In the genomic region with DNA sequence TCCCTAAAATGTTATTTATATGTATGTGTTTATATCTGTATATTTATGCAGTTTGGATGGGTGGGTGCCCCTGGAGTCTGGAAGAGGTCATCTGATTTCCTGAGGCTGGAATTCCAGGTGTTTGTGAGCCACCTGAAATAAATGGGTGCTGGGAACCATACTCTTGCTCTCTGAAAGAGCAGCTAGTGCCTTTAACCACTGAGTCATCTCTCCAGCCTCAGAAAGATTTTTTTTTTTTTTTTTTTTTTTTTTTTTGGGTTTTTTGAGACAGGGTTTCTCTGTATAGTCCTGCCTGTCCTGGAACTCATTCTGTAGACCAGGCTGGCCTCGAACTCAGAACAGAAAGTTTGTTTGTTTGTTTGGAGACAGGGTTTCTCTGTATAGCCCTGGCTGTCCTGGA, we compare ENCODE assay signal across 13 mouse cellular contexts. TPM values are rescaled to one million over a fixed set of nuclear protein-coding genes. Genes with fewer than 3 reads are reported as not detected.
DNase-seq lines count a peak whose midpoint lies in the region; ATAC-seq and TF ChIP-seq lines count a peak whose summit lies in the region.
"Had no signal": no experiment of that assay in that cellular context is flagged by ENCODE, and none has a peak within 500 bp of the region (broad histone marks: within the 10 kb centered on the region; RNA-seq: fewer than 3 reads in every experiment).

No protein-coding gene starts in this region.

- no peak for ATAC-seq in midbrain, embryonic 16.5 days
- ATAC-seq in limb, embryonic 12.5 days (ENCODE audit: insufficient number of reproducible peaks, insufficient read depth, low FRiP score, low TSS enrichment, low read depth) = no peak
- ATAC-seq in neural tube, embryonic 15.5 days (ENCODE audit: low FRiP score) = no peak

- no peak overlapping the region for H3K9ac ChIP-seq in midbrain, embryonic 16.5 days (ENCODE audit: low read depth, low read length)
- no peak overlapping the region for H3K9ac ChIP-seq in limb, embryonic 12.5 days (replicated peaks)
- no peak overlapping the region for H3K9ac ChIP-seq in neural tube, embryonic 15.5 days (replicated peaks)

- peak overlapping the region; percentile 18; the same call in 1 of the 2 replicates for H3K4me3 ChIP-seq in midbrain, embryonic 10.5 days
- no peak overlapping the region for H3K4me3 ChIP-seq in midbrain, embryonic 16.5 days (ENCODE audit: low read depth, low read length)
- no peak overlapping the region for H3K4me3 ChIP-seq in limb, embryonic 12.5 days (replicated peaks)
- no peak overlapping the region for H3K4me3 ChIP-seq in neural tube, embryonic 15.5 days (replicated peaks)
- H3K4me3 ChIP-seq in layer of hippocampus, adult 2 months = no peak overlapping the region; the same call in 1 of the 2 replicates

- TF ChIP-seq CTCF in layer of hippocampus, adult 2 months (conservative IDR thresholded peaks at IDR 0.05) = no peak

- WGBS in midbrain, embryonic 10.5 days = 97% methylated on average over 1 of the region's 1 CpGs
- 92% methylated on average over 1 of the region's 1 CpGs for WGBS in midbrain, embryonic 16.5 days
- WGBS in limb, embryonic 12.5 days = 92% methylated on average over 1 of the region's 1 CpGs
- WGBS in neural tube, embryonic 15.5 days = 97% methylated on average over 1 of the region's 1 CpGs

- H3K36me3 ChIP-seq in midbrain, embryonic 10.5 days = peaks cover 86% of the 10 kb centered on the region
- H3K36me3 ChIP-seq in midbrain, embryonic 16.5 days (ENCODE audit: control insufficient read depth, insufficient read depth, low read length) = peaks cover 28% of the 10 kb centered on the region
- peaks cover 83% of the 10 kb centered on the region for H3K36me3 ChIP-seq in limb, embryonic 12.5 days
- H3K36me3 ChIP-seq in neural tube, embryonic 15.5 days = peaks cover 38% of the 10 kb centered on the region

- H3K9me3 ChIP-seq in midbrain, embryonic 10.5 days (replicated peaks) = no peaks in the 10 kb centered on the region; the same call in 1 of the 2 replicates
- H3K9me3 ChIP-seq in midbrain, embryonic 16.5 days (replicated peaks; ENCODE audit: control insufficient read depth, low read length, poor library complexity, severe bottlenecking) = no peaks in the 10 kb centered on the region
- no peaks in the 10 kb centered on the region; the same call in 1 of the 2 replicates for H3K9me3 ChIP-seq in limb, embryonic 12.5 days
- H3K9me3 ChIP-seq in neural tube, embryonic 15.5 days (replicated peaks) = no peaks in the 10 kb centered on the region

- no peaks in the 10 kb centered on the region for H3K27me3 ChIP-seq in midbrain, embryonic 10.5 days (ENCODE audit: low read depth, poor library complexity, severe bottlenecking)
- no peaks in the 10 kb centered on the region for H3K27me3 ChIP-seq in midbrain, embryonic 16.5 days (ENCODE audit: control insufficient read depth, insufficient read depth, low read depth, low read length)
- no peaks in the 10 kb centered on the region for H3K27me3 ChIP-seq in limb, embryonic 12.5 days
- no peaks in the 10 kb centered on the region for H3K27me3 ChIP-seq in neural tube, embryonic 15.5 days (replicated peaks)

- peaks cover 46% of the 10 kb centered on the region for H3K4me1 ChIP-seq in midbrain, embryonic 10.5 days
- peaks cover 47% of the 10 kb centered on the region for H3K4me1 ChIP-seq in midbrain, embryonic 16.5 days (ENCODE audit: control insufficient read depth, insufficient read depth, low read length)
- H3K4me1 ChIP-seq in limb, embryonic 12.5 days (replicated peaks) = peaks cover 41% of the 10 kb centered on the region
- peaks cover 56% of the 10 kb centered on the region for H3K4me1 ChIP-seq in neural tube, embryonic 15.5 days

- no peak overlapping the region for H3K27ac ChIP-seq in midbrain, embryonic 10.5 days (replicated peaks)
- H3K27ac ChIP-seq in midbrain, embryonic 16.5 days (ENCODE audit: low read length) = no peak overlapping the region
- H3K27ac ChIP-seq in limb, embryonic 12.5 days = no peak overlapping the region
- H3K27ac ChIP-seq in neural tube, embryonic 15.5 days (replicated peaks) = no peak overlapping the region
- H3K27ac ChIP-seq in layer of hippocampus, adult 2 months = no peak overlapping the region

- peak; percentile 33 for DNase-seq in heart, adult 11 months
- DNase-seq in heart, adult 9 months (ENCODE audit: low spot score in 2 of 2) = no peak
- DNase-seq in midbrain, embryonic 10.5 days (ENCODE audit: low spot score) = no peak
- no peak for DNase-seq in layer of hippocampus, adult 2 months (ENCODE audit: low spot score in 2 of 2)
- DNase-seq in left cerebral cortex, adult 8-10 months (ENCODE audit: low spot score in 2 of 2) = no peak
- DNase-seq: B cell, adult 2 months; heart, postnatal 4 days; lung, postnatal 14 days; thymus, adult 18-20 months had no signal

- H3K4me2 ChIP-seq in midbrain, embryonic 16.5 days (ENCODE audit: low read length) = no peak overlapping the region
- peak overlapping the region; percentile 35 for H3K4me2 ChIP-seq in limb, embryonic 12.5 days
- H3K4me2 ChIP-seq in neural tube, embryonic 15.5 days = peak overlapping the region; percentile 29

RNA-seq across cellular contexts. Expression of a gene that starts 5.1 kb away (rescaled TPM):
- polyA plus RNA-seq in midbrain, embryonic 10.5 days (2016; fragmentation: Nextera tagmentation; extraction: Ambion mirVana) = 7.9 and 8.9 TPM in 2 replicates
- 3.1 and 3.5 TPM in 2 replicates for polyA plus RNA-seq in midbrain, embryonic 16.5 days (2015; fragmentation: Nextera tagmentation; extraction: Ambion mirVana)
- 11.1 and 12.1 TPM in 2 replicates for polyA plus RNA-seq in limb, embryonic 12.5 days (2016; fragmentation: Nextera tagmentation; extraction: Ambion mirVana)
- polyA plus RNA-seq in neural tube, embryonic 15.5 days (2015; fragmentation: Nextera tagmentation; extraction: Ambion mirVana) = 3.0 and 3.9 TPM in 2 replicates
- total RNA-seq in layer of hippocampus, adult 2 months (2021) = 10 to 100 TPM; 23.1 to 33.0 TPM
- total RNA-seq in left cerebral cortex, adult 8-10 months (2022) = 10 to 100 TPM; 30.3 to 44.7 (median 38.7) TPM

RNA-seq across cellular contexts. Expression of a gene that starts 34.1 kb away (rescaled TPM):
- polyA plus RNA-seq in midbrain, embryonic 10.5 days (2016; fragmentation: Nextera tagmentation; extraction: Ambion mirVana) = 0.10 and 0.50 TPM in 2 replicates
- 0.15 and 0.26 TPM in 2 replicates for polyA plus RNA-seq in midbrain, embryonic 16.5 days (2015; fragmentation: Nextera tagmentation; extraction: Ambion mirVana)
- polyA plus RNA-seq in limb, embryonic 12.5 days (2016; fragmentation: Nextera tagmentation; extraction: Ambion mirVana) = 0.48 TPM in 1 of 2 replicates, not detected in the other
- polyA plus RNA-seq in neural tube, embryonic 15.5 days (2015; fragmentation: Nextera tagmentation; extraction: Ambion mirVana) = 0.83 and 1.1 TPM in 2 replicates
- 1 to 10 TPM in 1 of 2 experiments, under 1 TPM in 1; 0.66 to 1.2 TPM for total RNA-seq in layer of hippocampus, adult 2 months (2021)
- total RNA-seq in left cerebral cortex, adult 8-10 months (2022) = 1 to 10 TPM in 1 of 4 experiments, under 1 TPM in 3; 0.73 to 2.0 (median 0.92) TPM

RNA-seq across cellular contexts. Expression of a gene that starts 44.1 kb away (rescaled TPM):
- polyA plus RNA-seq in midbrain, embryonic 10.5 days (2016; fragmentation: Nextera tagmentation; extraction: Ambion mirVana) = 0.59 and 0.66 TPM in 2 replicates
- 0.40 and 0.55 TPM in 2 replicates for polyA plus RNA-seq in midbrain, embryonic 16.5 days (2015; fragmentation: Nextera tagmentation; extraction: Ambion mirVana)
- 3.1 and 4.3 TPM in 2 replicates for polyA plus RNA-seq in limb, embryonic 12.5 days (2016; fragmentation: Nextera tagmentation; extraction: Ambion mirVana)
- polyA plus RNA-seq in neural tube, embryonic 15.5 days (2015; fragmentation: Nextera tagmentation; extraction: Ambion mirVana) = 0.88 and 0.95 TPM in 2 replicates
- under 1 TPM; 0.32 to 0.49 TPM for total RNA-seq in layer of hippocampus, adult 2 months (2021)
- 1 to 10 TPM in 2 of 4 experiments, under 1 TPM in 2; 0.82 to 1.6 (median 1.0) TPM for total RNA-seq in left cerebral cortex, adult 8-10 months (2022)
- total RNA-seq: heart, postnatal 4 days; neutrophil, adult 5-6 weeks had no signal

RNA-seq across cellular contexts. Expression of a gene that starts 47.8 kb away (rescaled TPM):
- 75.7 and 82.3 TPM in 2 replicates for polyA plus RNA-seq in midbrain, embryonic 10.5 days (2016; fragmentation: Nextera tagmentation; extraction: Ambion mirVana)
- 106 and 109 TPM in 2 replicates for polyA plus RNA-seq in midbrain, embryonic 16.5 days (2015; fragmentation: Nextera tagmentation; extraction: Ambion mirVana)
- polyA plus RNA-seq in limb, embryonic 12.5 days (2016; fragmentation: Nextera tagmentation; extraction: Ambion mirVana) = 66.1 and 68.1 TPM in 2 replicates
- 80.9 and 87.7 TPM in 2 replicates for polyA plus RNA-seq in neural tube, embryonic 15.5 days (2015; fragmentation: Nextera tagmentation; extraction: Ambion mirVana)
- 10 to 100 TPM; 40.2 to 42.7 TPM for total RNA-seq in layer of hippocampus, adult 2 months (2021)
- total RNA-seq in left cerebral cortex, adult 8-10 months (2022) = 10 to 100 TPM; 42.3 to 53.7 (median 44.3) TPM

RNA-seq across cellular contexts. Expression of a gene that starts 59.3 kb away (rescaled TPM):
- polyA plus RNA-seq in midbrain, embryonic 10.5 days (2016; fragmentation: Nextera tagmentation; extraction: Ambion mirVana) = 194 and 201 TPM in 2 replicates
- 105 and 121 TPM in 2 replicates for polyA plus RNA-seq in midbrain, embryonic 16.5 days (2015; fragmentation: Nextera tagmentation; extraction: Ambion mirVana)
- polyA plus RNA-seq in limb, embryonic 12.5 days (2016; fragmentation: Nextera tagmentation; extraction: Ambion mirVana) = 230 and 239 TPM in 2 replicates
- polyA plus RNA-seq in neural tube, embryonic 15.5 days (2015; fragmentation: Nextera tagmentation; extraction: Ambion mirVana) = 117 and 143 TPM in 2 replicates
- 100 to 1,000 TPM; 496 to 505 TPM for total RNA-seq in layer of hippocampus, adult 2 months (2021)
- 100 to 1,000 TPM; 481 to 511 (median 488) TPM for total RNA-seq in left cerebral cortex, adult 8-10 months (2022)
